Mouse (Mus musculus): ENCODE data around the gene Zfp282. TPM values are rescaled to one million over a fixed set of nuclear protein-coding genes. Genes with fewer than 3 reads are reported as not detected.

The Zfp282 gene
- polyA plus RNA-seq, 1 experiment from 2014 or later: 6.8 TPM

GRCm38 (mm10) chr6:47917051-47917450, 40.0 kb downstream of the Zfp282 start:
- no peak for DNase-seq (ENCODE audit: low spot score)
- H3K27me3 ChIP-seq (ENCODE audit: control insufficient read depth, insufficient read depth, low read length): no peaks in the 10 kb centered on the region
- H3K4me3 ChIP-seq (ENCODE audit: low read depth, low read length): no peak overlapping the region
- ATAC-seq (ENCODE audit: low FRiP score, low TSS enrichment): no peak
- no peaks in the 10 kb centered on the region for H3K9me3 ChIP-seq (ENCODE audit: control insufficient read depth, low read length)
- H3K36me3 ChIP-seq (ENCODE audit: control insufficient read depth, insufficient read depth, low read length): no peaks in the 10 kb centered on the region
- H3K4me1 ChIP-seq (replicated peaks; ENCODE audit: control insufficient read depth, insufficient read depth): no peaks in the 10 kb centered on the region
- TF ChIP-seq EP300 (optimal IDR thresholded peaks at IDR 0.05): no peak
- no peak for TF ChIP-seq CTCF (IDR thresholded peaks at IDR 0.05; ENCODE audit: low read depth)
- WGBS: 71% methylated on average over 5 of the region's 5 CpGs
- H3K4me2 ChIP-seq (replicated peaks; ENCODE audit: low read depth): no peak overlapping the region
- H3K27ac ChIP-seq (replicated peaks): no peak overlapping the region
- no peak overlapping the region for H3K9ac ChIP-seq (ENCODE audit: low read length)

GRCm38 (mm10) chr6:47918768-47919274, 41.8 kb downstream of the Zfp282 start:
- Histone ChIP-seq H3K9me3 (ENCODE audit: control insufficient read depth, low read length) (no peaks in the 10 kb centered on the region), H3K36me3 (ENCODE audit: control insufficient read depth, insufficient read depth, low read length) (no peaks in the 10 kb centered on the region), H3K4me2 (replicated peaks; ENCODE audit: low read depth) (no peak overlapping the region), H3K9ac (ENCODE audit: low read length) (no peak overlapping the region), H3K4me1 (replicated peaks; ENCODE audit: control insufficient read depth, insufficient read depth) (no peaks in the 10 kb centered on the region), H3K4me3 (ENCODE audit: low read depth, low read length) (no peak overlapping the region), H3K27me3 (ENCODE audit: control insufficient read depth, insufficient read depth, low read length) (no peaks in the 10 kb centered on the region), H3K27ac (replicated peaks) (no peak overlapping the region)
- 81% methylated on average over 3 of the region's 3 CpGs for WGBS
- ATAC-seq (ENCODE audit: low FRiP score, low TSS enrichment) (no peak), DNase-seq (ENCODE audit: low spot score) (no peak)
- TF ChIP-seq EP300 (optimal IDR thresholded peaks at IDR 0.05) (no peak), CTCF (IDR thresholded peaks at IDR 0.05; ENCODE audit: low read depth) (no peak)

- no peaks in the 10 kb centered on the region for H3K9me3 ChIP-seq (ENCODE audit: control insufficient read depth, low read length)
- TF ChIP-seq EP300 (optimal IDR thresholded peaks at IDR 0.05): no peak
- TF ChIP-seq CTCF (IDR thresholded peaks at IDR 0.05; ENCODE audit: low read depth): no peak
- H3K4me3 ChIP-seq (ENCODE audit: low read depth, low read length): peak overlapping the region; percentile 88
- no peaks in the 10 kb centered on the region for H3K36me3 ChIP-seq (ENCODE audit: control insufficient read depth, insufficient read depth, low read length)
- H3K4me1 ChIP-seq (replicated peaks; ENCODE audit: control insufficient read depth, insufficient read depth): no peaks in the 10 kb centered on the region
- peak overlapping the region; percentile 45 for H3K4me2 ChIP-seq (replicated peaks; ENCODE audit: low read depth)
- peak overlapping the region; percentile 99; the same call in 1 of the 2 replicates for H3K27ac ChIP-seq (replicated peaks)
- ATAC-seq (ENCODE audit: low FRiP score, low TSS enrichment): peak; percentile 9; the same call in 1 of the 2 replicates
- 30% methylated on average over 11 of the region's 11 CpGs for WGBS
- DNase-seq (ENCODE audit: low spot score): no peak
- peak overlapping the region; percentile 48; the same call in 1 of the 2 replicates for H3K9ac ChIP-seq (ENCODE audit: low read length)
- no peaks in the 10 kb centered on the region for H3K27me3 ChIP-seq (ENCODE audit: control insufficient read depth, insufficient read depth, low read length)
Measured at GRCm38 (mm10) chr6:47919646-47920446, 42.8 kb downstream of the Zfp282 start.

- Histone ChIP-seq H3K36me3 (ENCODE audit: control insufficient read depth, insufficient read depth, low read length) (no peaks in the 10 kb centered on the region), H3K4me3 (ENCODE audit: low read depth, low read length) (peak within 1 kb of the TSS; percentile 88), H3K27me3 (ENCODE audit: control insufficient read depth, insufficient read depth, low read length) (no peaks in the 10 kb centered on the region), H3K9me3 (ENCODE audit: control insufficient read depth, low read length) (no peaks in the 10 kb centered on the region), H3K4me2 (replicated peaks; ENCODE audit: low read depth) (peak within 1 kb of the TSS; percentile 49), H3K27ac (replicated peaks) (peak within 1 kb of the TSS; percentile 99), H3K4me1 (replicated peaks; ENCODE audit: control insufficient read depth, insufficient read depth) (no peaks in the 10 kb centered on the region), H3K9ac (ENCODE audit: low read length) (peak within 1 kb of the TSS; percentile 90)
- WGBS: 3% methylated on average over 65 of the region's 67 CpGs
- peak; percentile 94 for DNase-seq (ENCODE audit: low spot score)
- ATAC-seq (ENCODE audit: low FRiP score, low TSS enrichment): peak; percentile 96
- TF ChIP-seq EP300 (optimal IDR thresholded peaks at IDR 0.05) (no peak), CTCF (IDR thresholded peaks at IDR 0.05; ENCODE audit: low read depth) (peak; percentile 80)
Measured at GRCm38 (mm10) chr6:47920447-47921340, 43.7 kb downstream of the Zfp282 start, which contains the start of gene Zfp212. Zfp212 (plus strand) TSS chr6:47920476.

GRCm38 (mm10) chr6:47942461-47942860, 65.5 kb downstream of the Zfp282 start:
- H3K36me3 ChIP-seq (ENCODE audit: control insufficient read depth, insufficient read depth, low read length): no peaks in the 10 kb centered on the region
- peak overlapping the region; percentile 39 for H3K4me3 ChIP-seq (ENCODE audit: low read depth, low read length)
- TF ChIP-seq EP300 (optimal IDR thresholded peaks at IDR 0.05) (no peak), CTCF (IDR thresholded peaks at IDR 0.05; ENCODE audit: low read depth) (no peak)
- no peak overlapping the region for H3K27ac ChIP-seq (replicated peaks)
- no peaks in the 10 kb centered on the region for H3K4me1 ChIP-seq (replicated peaks; ENCODE audit: control insufficient read depth, insufficient read depth)
- WGBS: 53% methylated on average over 12 of the region's 12 CpGs
- no peaks in the 10 kb centered on the region for H3K27me3 ChIP-seq (ENCODE audit: control insufficient read depth, insufficient read depth, low read length)
- H3K4me2 ChIP-seq (replicated peaks; ENCODE audit: low read depth): peak overlapping the region; percentile 69
- H3K9me3 ChIP-seq (ENCODE audit: control insufficient read depth, low read length): no peaks in the 10 kb centered on the region
- ATAC-seq (ENCODE audit: low FRiP score, low TSS enrichment) (no peak), DNase-seq (ENCODE audit: low spot score) (no peak)
- peak overlapping the region; percentile 69; the same call in 1 of the 2 replicates for H3K9ac ChIP-seq (ENCODE audit: low read length)

All from stomach, postnatal 0 days (tissue).